Mouse (Mus musculus): ENCODE data around the gene Acap3. TPM values are rescaled to one million over a fixed set of nuclear protein-coding genes. Genes with fewer than 3 reads are reported as not detected.
A peak's percentile ranks its signal among the peaks of the same experiment; 100 is the strongest.

Gene Acap3
- 17.8 and 18.4 TPM in 2 replicates for polyA plus RNA-seq (2014; fragmentation: Nextera tagmentation; extraction: Ambion mirVana)

DNA sequence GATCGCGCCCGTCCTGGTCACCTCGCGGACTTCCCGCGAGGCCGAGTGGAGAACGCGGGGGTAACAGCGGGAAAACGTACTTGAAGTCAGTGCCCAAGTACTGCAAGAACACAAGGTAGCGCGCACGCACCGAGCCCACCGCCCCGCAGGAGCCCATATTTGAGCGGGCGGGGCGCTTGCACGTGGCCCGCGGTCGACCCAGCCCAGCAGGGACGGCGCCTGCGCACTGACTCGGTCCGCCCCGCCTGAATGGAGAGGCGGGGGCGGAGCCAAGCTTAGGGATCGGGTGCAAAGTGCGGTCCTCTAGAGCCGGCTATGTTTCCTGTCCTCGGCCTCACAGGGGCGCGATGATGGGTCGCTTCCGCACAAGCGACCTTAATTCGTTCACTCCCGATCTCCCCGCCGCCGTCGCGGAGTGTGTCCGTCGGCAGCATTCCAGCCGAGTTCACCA is at the start of gene Acap3, which contains the start of gene Pusl1:
TSS of gene Acap3 (plus strand) at position 272 of the 451 bp plus-strand sequence.
TSS of gene Pusl1 (minus strand) at position 231 of the 451 bp plus-strand sequence.
- H3K36me3 ChIP-seq (ENCODE audit: control insufficient read depth, insufficient read depth, low read length) = peaks cover 19% of the 10 kb centered on the region; the same call in 1 of the 2 replicates
- DNase-seq (ENCODE audit: low spot score) = peak; percentile 98
- WGBS = under 1% methylated on average over 51 of the region's 52 CpGs
- no peaks in the 10 kb centered on the region for H3K9me3 ChIP-seq (ENCODE audit: control insufficient read depth, low read length)
- peak; percentile 88 for ATAC-seq (ENCODE audit: insufficient number of reproducible peaks, low FRiP score, low TSS enrichment, low read depth)
- H3K27me3 ChIP-seq (ENCODE audit: control insufficient read depth, insufficient read depth, low read length) = no peaks in the 10 kb centered on the region
- H3K4me2 ChIP-seq (ENCODE audit: low read depth, severe bottlenecking) = peak within 1 kb of the TSS; percentile 97
- peak within 1 kb of the TSS; percentile 84 for H3K4me3 ChIP-seq (ENCODE audit: low read depth, low read length)
- H3K4me1 ChIP-seq (ENCODE audit: control insufficient read depth, insufficient read depth, low read length) = peaks cover 18% of the 10 kb centered on the region
- peak within 1 kb of the TSS; percentile 90 for H3K27ac ChIP-seq (replicated peaks; ENCODE audit: low read depth, low read length)
- peak within 1 kb of the TSS; percentile 74 for H3K9ac ChIP-seq (ENCODE audit: low read length)

DNA sequence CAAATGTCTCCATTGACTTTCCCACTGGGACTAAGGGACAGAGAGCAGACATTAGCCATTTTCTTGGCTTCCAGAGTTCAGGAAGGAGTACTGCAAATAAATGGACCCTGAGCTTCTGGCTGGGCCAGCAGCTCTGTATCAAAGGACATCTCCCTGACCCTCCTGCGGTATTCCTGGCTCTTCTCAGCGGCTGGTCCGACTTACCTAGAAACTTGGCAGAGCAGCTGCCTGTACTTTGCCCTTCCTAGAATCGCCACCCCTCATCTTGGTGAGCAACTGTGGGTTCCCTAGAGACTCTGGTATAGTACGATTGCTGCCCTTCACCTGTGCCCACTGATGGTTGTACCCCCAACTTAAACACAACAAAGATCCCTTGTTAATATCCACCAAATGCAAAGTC is 48.4 kb upstream of the Acap3 start:
- DNase-seq (ENCODE audit: low spot score) = no peak
- H3K27ac ChIP-seq (replicated peaks; ENCODE audit: low read depth, low read length) = no peak overlapping the region
- H3K27me3 ChIP-seq (ENCODE audit: control insufficient read depth, insufficient read depth, low read length) = no peaks in the 10 kb centered on the region; the same call in 1 of the 2 replicates
- no peaks in the 10 kb centered on the region for H3K36me3 ChIP-seq (ENCODE audit: control insufficient read depth, insufficient read depth, low read length)
- no peaks in the 10 kb centered on the region for H3K9me3 ChIP-seq (ENCODE audit: control insufficient read depth, low read length)
- WGBS = 88% methylated on average over 5 of the region's 5 CpGs
- ATAC-seq (ENCODE audit: insufficient number of reproducible peaks, low FRiP score, low TSS enrichment, low read depth) = no peak
- H3K4me3 ChIP-seq (ENCODE audit: low read depth, low read length) = no peak overlapping the region
- H3K4me1 ChIP-seq (ENCODE audit: control insufficient read depth, insufficient read depth, low read length) = peaks cover 16% of the 10 kb centered on the region
- H3K9ac ChIP-seq (ENCODE audit: low read length) = no peak overlapping the region
- no peak overlapping the region for H3K4me2 ChIP-seq (ENCODE audit: low read depth, severe bottlenecking)

DNA sequence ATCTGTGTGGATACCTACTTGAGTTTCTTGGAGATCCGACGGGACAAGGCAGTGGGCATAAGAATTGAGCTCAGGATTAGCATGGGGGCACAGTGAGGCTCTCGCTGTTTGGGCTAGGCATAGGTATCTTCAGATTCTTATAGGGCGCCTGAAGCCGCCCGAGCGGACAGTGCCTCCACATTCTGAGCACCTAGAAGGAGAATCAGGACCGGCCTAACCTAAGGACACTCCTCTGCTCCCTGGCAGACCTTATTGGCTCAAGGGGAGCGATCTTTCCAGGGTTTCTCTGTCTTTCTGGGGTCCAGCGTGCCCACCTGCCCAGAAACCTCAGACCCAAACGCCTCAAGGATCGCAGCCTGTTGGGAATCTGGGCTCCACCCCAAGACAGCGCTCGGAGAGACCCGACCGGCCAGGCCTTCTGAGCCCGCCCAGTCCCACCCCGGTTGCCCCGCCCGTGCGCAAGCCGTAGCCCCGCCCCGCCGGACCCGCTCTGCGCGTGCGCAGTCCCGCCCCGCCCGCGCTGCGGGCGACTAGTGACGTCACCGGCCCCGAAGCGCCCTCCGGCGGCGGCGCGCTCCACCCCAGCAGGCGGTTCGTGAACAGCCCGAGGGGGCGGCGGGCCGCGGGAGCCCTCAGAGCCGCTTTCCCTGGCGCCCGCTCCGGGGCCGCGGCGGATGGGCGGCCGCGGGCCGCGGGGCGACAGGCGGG is 44.6 kb upstream of the Acap3 start, which contains the start of gene Dvl1:
TSS of gene Dvl1 (plus strand) at position 532 of the 708 bp plus-strand sequence.
- DNase-seq (ENCODE audit: low spot score) (peak; percentile 95), ATAC-seq (ENCODE audit: insufficient number of reproducible peaks, low FRiP score, low TSS enrichment, low read depth) (peak; percentile 85)
- peak within 1 kb of the TSS; percentile 76 for H3K4me3 ChIP-seq (ENCODE audit: low read depth, low read length)
- no peaks in the 10 kb centered on the region for H3K9me3 ChIP-seq (ENCODE audit: control insufficient read depth, low read length)
- H3K4me1 ChIP-seq (ENCODE audit: control insufficient read depth, insufficient read depth, low read length) = peaks cover 9% of the 10 kb centered on the region
- no peaks in the 10 kb centered on the region for H3K27me3 ChIP-seq (ENCODE audit: control insufficient read depth, insufficient read depth, low read length)
- H3K4me2 ChIP-seq (ENCODE audit: low read depth, severe bottlenecking) = peak within 1 kb of the TSS; percentile 85
- 0 out of 2 replicates have a peak within 1 kb of the TSS, but pooled peaks have one; percentile 1 for H3K27ac ChIP-seq (replicated peaks; ENCODE audit: low read depth, low read length)
- peak within 1 kb of the TSS; percentile 63 for H3K9ac ChIP-seq (ENCODE audit: low read length)
- WGBS = 3% methylated on average over 42 of the region's 65 CpGs
- H3K36me3 ChIP-seq (ENCODE audit: control insufficient read depth, insufficient read depth, low read length) = no peaks in the 10 kb centered on the region

DNA sequence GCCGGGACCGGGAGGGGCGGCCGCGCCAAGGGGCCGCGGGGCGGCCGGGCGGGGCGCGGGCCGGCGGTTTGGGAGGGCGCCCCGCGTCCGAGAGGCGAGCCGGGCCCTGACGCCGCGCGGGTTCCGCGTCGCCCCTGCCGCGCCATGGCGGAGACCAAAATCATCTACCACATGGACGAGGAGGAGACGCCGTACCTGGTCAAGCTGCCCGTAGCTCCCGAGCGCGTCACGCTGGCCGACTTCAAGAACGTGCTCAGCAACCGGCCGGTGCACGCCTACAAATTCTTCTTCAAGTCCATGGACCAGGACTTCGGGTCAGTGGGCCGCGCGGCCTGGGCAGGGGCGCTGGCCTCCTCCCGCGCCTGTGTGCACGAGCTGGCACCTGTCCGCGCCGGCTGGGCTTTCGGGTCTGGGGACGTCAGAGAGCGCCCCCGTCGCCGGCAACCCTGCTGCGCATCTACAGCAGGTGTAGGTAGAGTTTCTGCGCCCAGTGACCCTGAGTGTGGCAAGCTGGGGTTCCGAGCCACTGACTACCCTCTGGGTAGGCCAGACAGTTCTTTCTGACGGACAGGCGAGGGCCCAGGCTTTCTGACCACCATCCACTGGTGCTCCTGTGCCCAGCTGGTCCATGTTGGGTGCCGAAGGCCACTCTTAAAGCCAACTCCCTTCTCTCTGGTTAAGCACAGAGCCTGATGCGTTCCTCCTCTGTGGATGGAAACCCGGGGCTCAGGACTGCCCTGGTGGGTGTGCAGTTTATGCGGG is 43.9 kb upstream of the Acap3 start:
- Histone ChIP-seq H3K9me3 (ENCODE audit: control insufficient read depth, low read length) (no peaks in the 10 kb centered on the region), H3K4me3 (ENCODE audit: low read depth, low read length) (peak overlapping the region; percentile 76), H3K4me1 (ENCODE audit: control insufficient read depth, insufficient read depth, low read length) (peaks cover 9% of the 10 kb centered on the region), H3K27me3 (ENCODE audit: control insufficient read depth, insufficient read depth, low read length) (no peaks in the 10 kb centered on the region), H3K4me2 (ENCODE audit: low read depth, severe bottlenecking) (peak overlapping the region; percentile 85), H3K36me3 (ENCODE audit: control insufficient read depth, insufficient read depth, low read length) (no peaks in the 10 kb centered on the region), H3K9ac (ENCODE audit: low read length) (peak overlapping the region; percentile 63), H3K27ac (replicated peaks; ENCODE audit: low read depth, low read length) (0 out of 2 replicates have a peak overlapping the region, but pooled peaks have one; percentile 1)
- WGBS = 3% methylated on average over 67 of the region's 69 CpGs
- ATAC-seq (ENCODE audit: insufficient number of reproducible peaks, low FRiP score, low TSS enrichment, low read depth) (peak; percentile 48), DNase-seq (ENCODE audit: low spot score) (peak; percentile 63)

DNA sequence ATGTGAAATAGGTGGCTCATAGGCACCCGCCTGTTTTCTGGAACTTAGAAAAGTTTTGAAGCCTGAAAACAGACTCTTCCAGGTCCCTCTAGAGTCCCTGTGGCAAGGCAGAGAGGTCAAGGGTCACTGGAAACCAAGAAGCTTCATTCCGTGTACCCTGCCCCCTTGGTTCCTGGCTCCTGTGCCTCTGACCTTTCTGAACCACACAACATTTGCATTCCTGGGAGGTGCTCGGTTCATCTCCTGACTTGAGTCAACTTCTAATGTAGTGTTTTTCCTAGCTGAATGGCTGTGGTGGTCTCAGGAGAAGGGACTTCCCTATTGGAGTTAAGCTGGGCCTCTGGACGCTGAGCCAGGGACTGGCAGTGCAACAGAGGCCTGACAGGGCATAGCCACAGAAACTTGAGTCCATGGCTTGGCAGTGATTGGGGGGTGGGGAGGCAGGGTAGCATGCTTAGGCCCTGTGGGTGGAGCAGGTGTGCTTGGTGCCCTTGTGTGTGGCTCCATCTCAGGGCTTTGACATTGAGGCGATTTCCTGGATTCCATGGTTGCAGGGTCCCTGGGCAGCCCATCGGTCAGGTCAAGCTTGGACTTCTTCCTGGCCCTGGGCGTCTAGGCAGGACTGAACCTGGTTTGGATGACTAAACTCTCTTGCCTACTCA is 43.1 kb upstream of the Acap3 start:
- ATAC-seq (ENCODE audit: insufficient number of reproducible peaks, low FRiP score, low TSS enrichment, low read depth) = no peak
- H3K27me3 ChIP-seq (ENCODE audit: control insufficient read depth, insufficient read depth, low read length) = no peaks in the 10 kb centered on the region
- H3K4me1 ChIP-seq (ENCODE audit: control insufficient read depth, insufficient read depth, low read length) = peaks cover 9% of the 10 kb centered on the region
- no peak overlapping the region for H3K27ac ChIP-seq (replicated peaks; ENCODE audit: low read depth, low read length)
- H3K36me3 ChIP-seq (ENCODE audit: control insufficient read depth, insufficient read depth, low read length) = no peaks in the 10 kb centered on the region
- no peaks in the 10 kb centered on the region for H3K9me3 ChIP-seq (ENCODE audit: control insufficient read depth, low read length)
- H3K4me3 ChIP-seq (ENCODE audit: low read depth, low read length) = peak overlapping the region; percentile 76
- WGBS = 67% methylated on average over 7 of the region's 7 CpGs
- no peak for DNase-seq (ENCODE audit: low spot score)
- H3K4me2 ChIP-seq (ENCODE audit: low read depth, severe bottlenecking) = peak overlapping the region; percentile 85
- H3K9ac ChIP-seq (ENCODE audit: low read length) = peak overlapping the region; percentile 22; the same call in 1 of the 2 replicates

DNA sequence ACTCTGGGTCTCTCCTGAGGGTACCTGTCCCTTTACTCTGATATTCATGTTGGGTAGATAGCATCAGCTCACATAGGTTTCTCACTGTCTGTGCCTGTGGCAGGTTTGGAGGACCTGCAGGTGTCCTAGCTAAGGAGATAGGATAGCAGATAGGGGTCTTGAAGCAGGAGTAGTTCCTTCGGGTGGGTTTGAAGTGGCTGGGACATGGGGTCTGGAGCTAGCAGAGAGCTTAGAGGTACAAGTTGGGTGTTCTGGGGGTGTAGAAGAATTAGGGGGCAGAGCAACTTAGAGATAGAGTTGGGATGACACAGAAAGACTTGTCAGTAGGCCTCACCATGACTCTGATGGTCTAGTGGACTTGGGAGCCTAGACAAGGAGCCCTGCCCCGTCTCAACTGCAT is 42.2 kb upstream of the Acap3 start:
- H3K4me2 ChIP-seq (ENCODE audit: low read depth, severe bottlenecking) = no peak overlapping the region
- H3K36me3 ChIP-seq (ENCODE audit: control insufficient read depth, insufficient read depth, low read length) = no peaks in the 10 kb centered on the region
- H3K4me3 ChIP-seq (ENCODE audit: low read depth, low read length) = no peak overlapping the region
- H3K27ac ChIP-seq (replicated peaks; ENCODE audit: low read depth, low read length) = no peak overlapping the region
- H3K4me1 ChIP-seq (ENCODE audit: control insufficient read depth, insufficient read depth, low read length) = peaks cover 9% of the 10 kb centered on the region
- DNase-seq (ENCODE audit: low spot score) (no peak), ATAC-seq (ENCODE audit: insufficient number of reproducible peaks, low FRiP score, low TSS enrichment, low read depth) (no peak)
- H3K9ac ChIP-seq (ENCODE audit: low read length) = no peak overlapping the region
- H3K27me3 ChIP-seq (ENCODE audit: control insufficient read depth, insufficient read depth, low read length) = no peaks in the 10 kb centered on the region
- H3K9me3 ChIP-seq (ENCODE audit: control insufficient read depth, low read length) = no peaks in the 10 kb centered on the region
- 87% methylated on average over 2 of the region's 2 CpGs for WGBS

DNA sequence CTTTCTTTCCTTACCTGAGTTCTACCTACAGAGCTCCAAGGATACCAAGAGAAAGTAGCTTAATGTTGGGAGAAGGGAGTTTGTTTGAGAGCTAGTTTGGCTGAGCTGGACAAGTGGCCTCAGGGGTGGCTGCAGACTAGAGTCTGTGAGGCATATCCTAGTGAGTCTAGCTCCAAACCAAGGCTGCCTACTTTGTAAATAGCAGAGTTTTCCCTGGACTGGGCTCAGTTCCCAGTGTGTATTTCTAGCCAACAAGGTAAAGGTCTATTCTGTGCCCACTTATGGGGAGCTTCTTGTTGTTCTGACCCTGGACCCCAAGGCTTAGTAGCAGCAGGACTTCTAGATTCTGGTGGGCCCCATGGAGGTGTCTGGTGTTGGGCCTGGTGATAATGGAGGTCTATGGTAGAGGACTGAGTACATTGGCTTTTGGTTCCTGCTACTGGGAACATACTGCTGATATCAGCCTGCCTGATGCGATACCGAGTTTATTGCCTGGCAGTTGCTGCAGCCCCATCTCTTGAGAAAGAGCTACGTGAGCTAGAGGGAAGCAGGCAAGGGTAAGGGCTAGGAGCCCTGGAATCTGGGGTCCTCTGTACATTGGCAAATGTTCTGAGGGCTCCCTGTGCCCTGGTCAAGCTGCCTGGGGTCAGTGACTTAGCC is 41.7 kb upstream of the Acap3 start:
- WGBS = 94% methylated on average over 3 of the region's 3 CpGs
- H3K27me3 ChIP-seq (ENCODE audit: control insufficient read depth, insufficient read depth, low read length) = no peaks in the 10 kb centered on the region
- no peaks in the 10 kb centered on the region for H3K9me3 ChIP-seq (ENCODE audit: control insufficient read depth, low read length)
- H3K4me1 ChIP-seq (ENCODE audit: control insufficient read depth, insufficient read depth, low read length) = peaks cover 9% of the 10 kb centered on the region
- no peak overlapping the region for H3K4me3 ChIP-seq (ENCODE audit: low read depth, low read length)
- no peak overlapping the region for H3K27ac ChIP-seq (replicated peaks; ENCODE audit: low read depth, low read length)
- H3K36me3 ChIP-seq (ENCODE audit: control insufficient read depth, insufficient read depth, low read length) = no peaks in the 10 kb centered on the region
- H3K9ac ChIP-seq (ENCODE audit: low read length) = no peak overlapping the region
- no peak for DNase-seq (ENCODE audit: low spot score)
- no peak overlapping the region for H3K4me2 ChIP-seq (ENCODE audit: low read depth, severe bottlenecking)
- ATAC-seq (ENCODE audit: insufficient number of reproducible peaks, low FRiP score, low TSS enrichment, low read depth) = no peak
